Mouse (Mus musculus) left cerebral cortex, postnatal 25 days (tissue): ENCODE data around the gene Hist1h1b. TPM values are rescaled to one million over a fixed set of nuclear protein-coding genes. Genes with fewer than 3 reads are reported as not detected.
A peak's percentile ranks its signal among the peaks of the same experiment; 100 is the strongest.
"Not testable (repeated sequence)": the region's sequence is repeated elsewhere in the genome, so short reads cannot be mapped to it uniquely, and the experiment has no call there.

ENCODE experiments used
- DNase-seq, 2 experiments: peaks; one replicate each; pipeline ENCODE4 v3.0.0; 2022; ENCODE audit warnings: low spot score in 2 of 2, mixed read lengths in 1 of 2
- intact Hi-C: fragments of 180-260 bp; cut with DNase I; formaldehyde crosslinking; loops from one replicate; pipeline ENCODE4 v1.15.1; 2025
- total RNA-seq, 2 experiments: library from RNA; stranded (reverse); gene quantifications; 2 replicates each; pipeline ENCODE4 v1.2.3; 2021

The Hist1h1b gene
- total RNA-seq: 10 to 100 TPM in 1 of 2 experiments, 1 to 10 TPM in 1; 5.3 to 10.6 TPM

DNA sequence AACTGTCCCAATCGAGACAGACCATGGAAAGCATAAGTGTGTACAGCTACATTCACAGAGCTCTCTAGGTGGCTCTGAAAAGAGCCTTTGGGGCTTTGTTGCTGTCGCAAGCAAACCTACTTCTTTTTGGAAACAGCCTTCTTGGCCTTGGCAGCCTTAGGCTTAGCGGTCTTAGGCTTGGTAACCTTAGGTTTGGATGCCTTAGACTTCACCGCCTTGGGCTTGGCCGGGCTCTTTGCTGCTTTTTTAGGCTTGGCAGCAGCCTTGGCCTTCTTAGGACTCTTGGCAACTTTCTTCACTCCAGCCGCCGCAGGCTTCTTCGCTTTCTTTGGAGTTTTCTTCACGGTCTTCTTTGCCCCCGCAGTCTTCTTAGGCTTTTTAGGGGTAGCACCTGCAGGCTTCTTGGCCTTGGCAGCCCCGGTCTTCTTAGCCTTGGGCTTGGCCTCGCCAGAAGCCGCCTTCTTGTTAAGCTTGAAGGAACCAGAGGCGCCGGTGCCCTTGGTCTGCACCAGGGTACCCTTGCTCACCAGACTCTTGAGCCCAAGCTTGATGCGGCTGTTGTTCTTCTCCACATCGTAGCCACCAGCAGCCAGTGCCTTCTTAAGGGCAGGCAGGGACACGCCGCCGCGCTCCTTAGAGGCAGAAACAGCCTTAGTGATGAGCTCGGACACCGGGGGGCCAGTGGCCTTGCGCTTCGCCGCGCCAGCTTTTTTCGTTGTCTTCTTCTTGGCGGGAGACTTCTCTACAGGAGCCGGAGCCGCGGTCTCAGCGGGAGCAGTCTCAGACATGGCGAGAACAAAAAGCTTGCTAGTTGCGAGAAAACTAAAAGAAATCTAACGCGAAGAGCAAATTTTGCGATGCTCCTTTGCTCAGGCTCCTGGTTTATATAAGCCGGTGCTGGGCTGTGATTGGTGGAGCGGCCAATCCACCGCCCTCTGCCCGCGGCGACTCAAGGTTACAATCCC lies at the start of gene Hist1h1b:
Gene Hist1h1b, minus strand, starts transcription at position 859 of the 965 bp plus-strand sequence.
- DNase-seq: peak; percentile 57 to 77
- intact Hi-C loops: loop anchor here (5.0 to 10.0 kb wide), 3 partner anchors 1805 to 1975 kb away; partner anchors contain the start of genes Hist1h2ab, Hist1h2ac, Hist1h2bc and Hist1h3b

DNA sequence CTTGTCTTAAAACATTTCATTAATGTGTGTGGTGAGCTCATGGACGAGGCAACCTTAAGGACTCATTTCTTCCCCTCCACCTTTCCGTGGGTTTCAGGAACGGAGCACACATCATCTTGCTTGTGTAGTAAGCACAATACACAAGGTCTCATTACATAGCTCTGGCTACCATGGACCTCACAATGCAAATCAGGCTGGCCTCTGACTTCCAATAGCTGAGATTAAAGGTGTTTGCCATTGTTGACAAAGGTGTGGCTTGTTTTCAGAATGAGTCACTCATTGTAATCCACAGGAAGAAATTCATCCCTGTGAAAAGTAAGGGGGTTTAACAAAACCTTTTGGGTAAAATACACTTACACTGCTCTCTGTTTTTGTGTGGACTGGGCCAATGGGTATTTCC lies 48.1 kb upstream of the Hist1h1b start:
- no peak for DNase-seq
- intact Hi-C loops: loop anchor here (10.0 kb wide), 3 partner anchors 206 to 1856 kb away; partner anchors contain the start of genes Hist1h2ac, Hist1h2ah, Hist1h2bc and Hist1h2bk

DNA sequence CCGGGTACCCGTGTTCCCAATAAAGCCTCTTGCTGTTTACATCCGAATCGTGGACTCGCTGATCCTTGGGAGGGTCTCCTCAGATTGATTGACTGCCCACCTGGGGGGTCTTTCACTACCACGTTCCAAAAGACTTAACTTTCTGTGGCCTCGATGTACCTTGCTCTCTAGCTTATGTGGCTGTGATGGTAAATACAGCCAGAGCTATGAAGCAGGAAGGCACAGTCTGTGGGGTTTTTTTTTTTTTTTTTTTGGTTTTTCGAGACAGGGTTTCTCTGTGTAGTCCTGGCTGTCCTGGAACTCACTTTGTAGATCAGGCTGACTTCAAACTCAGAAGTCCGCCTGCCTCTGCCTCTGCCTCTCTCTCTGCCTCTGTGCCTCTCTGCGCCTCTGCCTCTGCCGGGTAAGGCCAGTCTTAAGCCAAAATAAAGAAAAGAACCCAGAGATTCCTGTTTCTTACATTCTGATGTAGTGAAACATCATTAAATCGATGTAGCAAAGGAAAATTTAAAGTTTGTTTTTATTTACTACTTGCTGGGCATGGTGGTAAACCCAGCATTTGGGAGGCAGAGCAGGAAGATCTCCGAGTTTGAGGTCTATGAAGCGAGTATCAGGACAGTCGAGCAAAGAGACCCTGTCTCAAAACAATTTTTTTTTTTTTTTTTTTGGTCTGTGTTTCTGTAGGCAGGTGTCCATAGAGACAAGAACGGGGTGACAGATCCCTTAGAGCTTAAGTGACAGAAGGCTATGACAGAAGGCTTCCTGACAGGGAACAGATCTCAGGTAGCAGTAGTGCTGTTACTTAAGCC lies 39.9 kb upstream of the Hist1h1b start:
- not testable (repeated sequence) for DNase-seq
- intact Hi-C loops: loop anchor here (10.0 kb wide), 3 partner anchors 215 to 1865 kb away; partner anchors contain the start of genes Hist1h2ac, Hist1h2ah, Hist1h2bc and Hist1h2bk

DNA sequence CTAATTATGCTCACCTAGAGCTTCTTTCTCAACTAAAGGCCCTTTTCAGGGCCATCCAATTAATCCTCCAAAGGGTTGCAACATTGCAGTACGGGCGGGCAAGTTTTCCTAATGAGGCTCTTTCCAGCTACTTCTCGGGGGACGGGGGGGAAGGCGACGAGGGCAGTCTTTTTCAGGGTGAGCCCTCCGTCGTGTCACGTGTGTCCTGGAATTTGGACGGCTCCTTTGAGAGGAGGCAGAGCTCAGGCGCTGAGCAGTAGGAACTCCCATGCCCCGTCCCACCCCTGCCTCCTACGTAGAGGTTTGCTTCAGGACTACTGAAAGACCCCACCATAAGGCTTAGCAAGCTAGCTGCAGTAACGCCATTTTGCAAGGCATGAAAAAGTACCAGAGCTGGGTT lies 31.7 kb upstream of the Hist1h1b start:
- DNase-seq, intact Hi-C loops: not testable (repeated sequence)

DNA sequence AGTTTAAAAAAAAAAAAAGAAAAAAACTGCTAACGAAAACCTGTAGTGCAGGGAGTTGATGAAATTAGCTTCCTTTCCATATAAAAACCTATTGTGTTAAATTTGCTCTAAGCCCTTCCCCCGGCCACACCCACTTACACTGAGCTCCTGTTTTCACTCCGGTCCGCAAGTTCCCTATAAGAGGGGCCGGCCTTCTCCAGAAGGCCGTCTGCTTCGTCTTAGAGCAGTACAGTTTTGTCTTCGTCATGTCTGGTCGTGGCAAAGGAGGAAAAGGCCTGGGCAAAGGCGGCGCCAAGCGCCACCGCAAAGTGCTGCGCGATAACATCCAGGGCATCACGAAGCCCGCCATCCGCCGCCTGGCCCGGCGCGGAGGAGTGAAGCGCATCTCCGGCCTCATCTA lies 31.1 kb upstream of the Hist1h1b start, which contains the start of gene Hist1h4m:
Gene Hist1h4m, plus strand, starts transcription at position 208 of the 400 bp plus-strand sequence.
- intact Hi-C loops: not testable (repeated sequence)
- DNase-seq: peak; percentile 56 to 70

DNA sequence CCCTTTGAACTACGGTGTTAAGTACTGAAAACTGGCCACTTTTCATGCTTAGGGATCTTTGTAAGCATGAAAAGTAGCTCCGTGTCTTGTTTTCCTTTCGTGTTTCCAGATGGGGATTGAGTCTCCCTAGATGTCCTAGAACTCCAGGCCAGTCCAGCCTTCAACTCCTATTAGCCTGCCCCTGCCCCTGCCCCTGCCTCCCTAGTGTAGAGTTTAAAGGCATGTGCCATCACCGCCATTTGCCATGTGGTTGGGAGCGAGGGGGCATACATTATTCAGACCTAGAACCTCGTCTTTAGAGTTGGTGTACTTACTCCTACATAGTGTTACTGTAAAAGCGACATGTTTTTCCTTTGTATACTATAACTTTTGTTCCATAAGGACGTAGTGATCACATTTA lies 30.6 kb upstream of the Hist1h1b start:
- DNase-seq, intact Hi-C loops: not testable (repeated sequence)

DNA sequence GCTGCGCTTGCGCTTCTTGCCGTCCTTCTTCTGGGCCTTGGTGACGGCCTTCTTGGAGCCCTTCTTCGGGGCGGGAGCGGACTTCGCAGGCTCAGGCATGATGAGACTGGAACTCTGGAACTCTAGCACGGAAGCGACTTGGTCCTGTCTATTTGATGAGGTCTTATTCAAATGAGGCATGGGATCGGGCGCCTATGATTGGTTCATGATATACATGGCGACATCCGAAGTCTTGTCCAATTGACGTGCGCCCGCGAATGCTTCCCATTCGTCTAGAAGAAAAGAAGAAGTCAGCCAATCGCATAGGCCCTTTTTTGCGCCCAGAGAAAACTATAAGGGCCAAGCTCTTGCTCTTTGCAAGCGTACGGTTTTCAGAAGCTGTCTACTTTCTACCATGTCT lies 29.6 kb upstream of the Hist1h1b start, which contains the start of the genes Hist1h2bq and Hist1h2ao:
Gene Hist1h2bq, minus strand, starts transcription at position 125 of the 400 bp plus-strand sequence.
Gene Hist1h2ao, plus strand, starts transcription at position 393 of the 400 bp plus-strand sequence.
- intact Hi-C loops, DNase-seq: not testable (repeated sequence)

DNA sequence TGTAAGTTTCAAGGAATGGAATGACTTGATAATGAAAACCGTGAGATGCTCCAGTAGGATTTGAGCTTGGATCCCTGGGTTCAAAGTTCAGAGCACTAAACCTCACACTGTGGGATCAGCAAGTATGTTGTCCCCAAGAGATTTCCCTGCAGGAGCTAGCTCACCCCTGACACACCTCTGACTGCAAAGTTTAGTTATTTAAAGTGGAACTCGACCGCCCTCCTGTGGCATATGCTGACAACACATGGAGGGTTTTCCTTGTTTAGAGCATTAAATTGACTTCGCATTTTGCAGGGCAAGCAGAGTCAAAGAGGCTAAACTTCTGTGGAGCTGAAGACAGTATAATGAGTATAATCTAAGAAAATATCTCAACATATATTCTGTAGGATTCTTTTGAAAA lies 22.6 kb upstream of the Hist1h1b start:
- intact Hi-C loops, DNase-seq: not testable (repeated sequence)

DNA sequence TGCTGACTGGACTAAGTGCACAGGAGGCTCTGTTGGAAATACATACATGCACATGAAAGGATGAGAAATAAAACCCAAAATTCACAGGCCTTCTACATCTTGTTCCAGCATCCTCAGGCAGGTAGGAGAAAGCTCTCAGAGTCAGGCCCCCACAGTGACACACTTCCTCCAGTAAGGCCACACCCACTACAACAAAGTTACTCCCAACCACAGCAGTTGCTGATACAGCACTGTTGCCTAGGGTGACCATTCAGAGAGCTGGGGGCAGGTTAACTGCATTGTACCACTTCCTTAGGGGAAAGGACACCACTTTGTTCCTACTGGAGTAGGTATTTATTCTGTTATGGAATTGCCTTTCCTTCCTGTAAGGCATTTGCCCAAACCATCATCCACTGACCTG lies 16.7 kb upstream of the Hist1h1b start:
- DNase-seq, intact Hi-C loops: not testable (repeated sequence)

DNA sequence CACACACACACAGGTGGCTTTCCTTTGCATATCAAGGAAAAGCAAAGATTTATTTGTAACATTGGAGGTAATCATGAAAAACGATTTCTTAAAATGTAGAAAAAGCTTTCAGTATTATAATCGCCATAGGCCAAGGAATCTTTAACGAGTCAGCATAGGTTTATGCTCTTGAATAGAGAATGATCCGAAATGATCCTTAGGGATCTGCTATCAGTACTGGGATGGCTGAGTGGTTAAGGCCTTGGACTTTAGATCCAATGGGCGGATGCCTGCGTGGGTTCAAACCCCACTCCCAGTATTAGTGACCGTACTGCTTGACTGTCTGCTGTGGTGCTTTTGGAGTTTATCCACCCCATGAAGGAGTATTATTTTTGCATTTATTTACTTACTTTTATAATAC lies 15.2 kb upstream of the Hist1h1b start:
- intact Hi-C loops: no loop called here

DNA sequence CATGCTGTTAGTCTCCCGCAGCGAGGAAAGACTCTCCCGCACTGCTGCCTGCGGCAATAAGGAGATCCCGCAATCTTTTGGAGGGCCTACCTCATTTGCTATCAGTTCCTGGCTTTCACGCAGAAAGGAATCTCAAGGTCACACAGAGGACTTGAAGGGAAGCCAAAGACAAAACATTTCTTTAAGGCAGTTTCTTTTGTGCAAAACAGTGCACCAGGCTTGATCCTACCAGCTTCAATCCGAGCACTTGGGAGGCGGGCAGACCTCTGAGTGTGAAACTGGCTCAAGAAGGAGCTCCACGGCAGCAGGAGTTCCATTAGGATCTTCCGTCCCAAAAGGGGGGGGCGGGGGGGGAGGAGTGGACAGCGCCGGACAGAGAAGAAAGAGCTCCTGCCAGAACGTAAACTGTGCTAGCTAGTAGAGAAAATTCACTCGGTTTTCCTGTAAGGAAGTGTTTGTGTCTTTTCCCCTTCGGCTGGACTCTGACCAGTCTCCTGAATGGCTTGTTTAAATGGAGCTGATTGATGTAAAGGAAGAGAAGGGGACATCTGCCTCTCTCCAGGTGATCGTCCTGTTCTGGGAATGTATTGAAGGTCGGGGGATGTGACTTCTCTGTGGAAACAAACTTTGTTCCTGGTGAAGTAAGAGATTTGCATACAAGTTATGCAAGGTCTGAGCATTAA lies 10.3 kb upstream of the Hist1h1b start:
- intact Hi-C loops: no loop called here
- DNase-seq: no peak

More for the DNA sequence above, 15.2 kb upstream of the Hist1h1b start:
- DNase-seq: no peak

DNA sequence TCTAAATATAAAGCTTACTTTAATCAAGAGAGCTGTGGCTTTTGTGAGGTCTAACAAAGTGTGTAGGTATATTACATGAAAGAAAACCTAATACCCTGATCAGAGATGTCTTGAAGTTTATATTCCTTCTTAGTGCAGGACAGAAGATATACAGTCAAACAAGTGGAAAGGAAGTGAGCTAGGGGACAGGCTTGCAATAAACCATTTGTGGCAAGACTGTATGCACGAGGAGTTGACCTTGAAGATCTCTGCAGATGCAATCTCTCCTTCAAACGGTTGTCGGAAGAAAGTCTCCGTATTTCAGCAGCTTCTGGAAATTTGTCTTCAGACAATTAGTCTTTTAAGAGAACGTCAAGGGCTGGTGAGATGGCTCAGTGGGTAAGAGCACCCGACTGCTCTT lies 9.5 kb upstream of the Hist1h1b start:
- intact Hi-C loops: loop anchor here (10.0 kb wide), 2 partner anchors 1795 to 1965 kb away; partner anchors contain the start of genes Hist1h2ab, Hist1h3b, Hist1h4b and Hist1h4d
- DNase-seq: no peak

DNA sequence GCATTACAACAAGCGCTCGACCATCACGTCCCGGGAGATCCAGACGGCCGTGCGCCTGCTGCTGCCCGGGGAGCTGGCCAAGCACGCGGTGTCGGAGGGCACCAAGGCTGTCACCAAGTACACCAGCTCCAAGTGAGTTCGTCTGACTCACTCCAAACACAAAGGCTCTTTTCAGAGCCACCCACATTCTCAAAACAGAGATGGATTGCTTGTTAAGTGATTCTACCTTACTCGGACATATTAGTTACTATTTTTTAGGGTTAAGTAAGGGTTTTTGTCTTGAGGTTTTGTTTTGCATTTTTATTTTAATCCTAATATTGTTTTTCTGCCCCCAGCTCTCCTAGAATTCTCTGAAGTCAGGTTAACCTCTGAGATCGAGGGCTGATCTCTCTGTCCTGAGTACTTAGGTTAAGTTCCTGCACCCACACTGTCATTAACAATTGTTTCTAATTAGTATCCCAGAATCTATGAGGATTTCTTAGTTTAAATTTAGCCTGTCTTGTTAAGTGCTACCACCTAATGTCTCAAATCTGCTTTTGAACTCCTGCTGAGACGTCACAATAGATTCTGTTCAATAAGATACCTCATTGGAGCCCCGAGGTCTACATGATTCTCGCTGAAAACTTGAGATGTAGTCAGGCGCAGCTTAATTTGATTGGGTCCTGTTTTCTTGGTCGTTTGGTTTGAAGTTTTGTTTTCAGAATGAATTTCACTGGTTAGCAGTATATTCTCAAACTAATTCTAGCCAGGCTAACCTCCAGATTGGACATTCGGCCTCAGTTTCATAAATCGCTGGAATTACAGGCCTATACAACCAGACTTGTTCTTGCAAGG lies 7.6 kb upstream of the Hist1h1b start:
- DNase-seq: peak in 1 of 2 experiments; percentile 11
- intact Hi-C loops: loop anchor here (10.0 kb wide), 2 partner anchors 1797 to 1967 kb away; partner anchors contain the start of genes Hist1h2ab, Hist1h3b, Hist1h4b and Hist1h4d

DNA sequence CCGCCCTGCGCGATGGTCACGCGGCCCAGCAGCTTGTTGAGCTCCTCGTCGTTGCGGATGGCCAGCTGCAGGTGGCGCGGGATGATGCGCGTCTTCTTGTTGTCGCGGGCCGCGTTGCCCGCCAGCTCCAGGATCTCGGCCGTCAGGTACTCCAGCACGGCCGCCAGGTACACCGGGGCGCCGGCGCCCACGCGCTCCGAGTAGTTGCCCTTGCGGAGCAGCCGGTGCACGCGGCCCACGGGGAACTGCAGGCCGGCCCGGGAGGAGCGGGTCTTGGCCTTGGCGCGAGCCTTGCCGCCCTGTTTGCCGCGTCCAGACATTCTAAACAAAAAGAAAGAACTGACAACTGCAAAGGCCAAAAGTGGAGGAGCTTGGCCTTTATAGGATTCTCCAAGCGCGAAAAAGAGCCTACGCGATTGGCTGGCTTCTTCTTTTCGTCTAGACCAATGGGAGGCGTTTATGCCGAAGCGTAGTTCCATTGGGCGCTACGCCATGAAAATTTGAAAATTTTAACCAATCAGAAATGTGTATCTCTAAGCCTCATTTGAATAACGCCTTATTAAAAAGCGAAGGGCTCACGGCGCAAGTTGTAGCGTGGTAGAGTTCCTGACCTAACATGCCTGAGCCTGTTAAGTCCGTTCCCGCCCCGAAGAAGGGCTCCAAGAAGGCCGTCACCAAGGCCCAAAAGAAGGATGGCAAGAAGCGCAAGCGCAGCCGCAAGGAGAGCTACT lies 6.6 kb upstream of the Hist1h1b start, which contains the start of the genes Hist1h2an and Hist1h2bp:
Gene Hist1h2an, minus strand, starts transcription at position 320 of the 731 bp plus-strand sequence.
Gene Hist1h2bp, plus strand, starts transcription at position 563 of the 731 bp plus-strand sequence.
- intact Hi-C loops: loop anchor here (10.0 kb wide), 2 partner anchors 1798 to 1968 kb away; partner anchors contain the start of genes Hist1h2ab, Hist1h3b, Hist1h4b and Hist1h4d
- DNase-seq: peak; percentile 93 to 99

DNA sequence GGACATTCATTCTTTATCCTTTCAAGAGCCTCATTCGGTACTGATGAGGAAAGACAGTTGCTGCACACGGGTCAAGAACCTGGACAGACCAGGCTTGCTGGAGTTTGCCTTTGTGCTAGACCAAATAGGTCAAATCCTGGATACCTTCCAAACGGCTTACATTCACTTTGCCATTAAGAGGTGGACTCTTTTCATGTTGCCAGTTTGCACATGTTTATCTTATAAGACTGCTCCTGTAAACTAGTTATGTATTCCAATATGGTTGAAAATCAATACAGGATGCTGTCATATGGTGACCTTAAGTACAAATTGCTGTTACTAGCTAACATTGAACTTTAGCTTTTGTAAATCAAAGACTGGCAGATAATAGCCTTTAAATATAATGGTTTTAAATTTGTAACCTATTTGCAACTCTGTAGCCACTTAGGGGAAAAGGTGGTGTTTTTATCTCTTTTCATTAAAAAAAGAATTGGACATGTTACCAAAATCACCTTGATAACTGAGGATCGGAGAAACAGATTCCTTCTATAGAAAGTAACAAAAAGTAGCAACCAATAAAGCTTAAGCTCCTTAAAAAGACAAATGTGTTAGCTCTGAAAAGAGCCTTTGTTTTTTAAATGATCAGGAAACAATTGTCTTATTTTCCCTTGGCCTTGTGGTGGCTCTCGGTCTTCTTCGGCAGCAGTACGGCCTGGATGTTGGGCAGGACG lies 5.9 kb upstream of the Hist1h1b start:
- no peak for DNase-seq
- intact Hi-C loops: loop anchor here (10.0 kb wide), 2 partner anchors 1798 to 1968 kb away; partner anchors contain the start of genes Hist1h2ab, Hist1h3b, Hist1h4b and Hist1h4d

DNA sequence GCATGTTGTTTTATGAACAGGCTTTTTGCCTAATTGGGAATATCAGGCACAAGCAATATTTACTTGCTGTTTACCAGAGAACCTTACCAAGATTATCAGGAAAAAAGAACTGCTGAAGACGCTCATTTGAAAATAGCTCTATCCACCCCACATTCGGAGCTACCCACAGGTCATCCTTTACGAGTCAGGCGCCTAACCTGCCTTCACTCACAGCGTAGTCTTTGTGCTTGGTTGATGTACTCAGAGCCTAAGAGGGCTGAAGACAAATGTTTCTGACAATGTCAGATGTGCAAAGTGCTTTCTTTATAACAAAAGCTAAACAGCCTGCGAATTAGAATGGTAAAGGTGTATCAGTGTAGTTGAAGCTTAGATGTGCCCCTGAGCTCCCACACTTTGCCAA lies 3.9 kb upstream of the Hist1h1b start:
- intact Hi-C loops: loop anchor here (10.0 kb wide), 2 partner anchors 1800 to 1970 kb away; partner anchors contain the start of genes Hist1h2ab, Hist1h3b, Hist1h4b and Hist1h4d

More for the DNA sequence above, 3.9 kb upstream of the Hist1h1b start:
- no peak for DNase-seq
